Mouse (Mus musculus): ENCODE measurements at regions not wholly inside any gene's neighbourhood (a gene's known extent, or its start where the extent isn't known, plus 50 kb on each side); places are given as distances from the start of the nearest gene placed in this dataset.

DNA sequence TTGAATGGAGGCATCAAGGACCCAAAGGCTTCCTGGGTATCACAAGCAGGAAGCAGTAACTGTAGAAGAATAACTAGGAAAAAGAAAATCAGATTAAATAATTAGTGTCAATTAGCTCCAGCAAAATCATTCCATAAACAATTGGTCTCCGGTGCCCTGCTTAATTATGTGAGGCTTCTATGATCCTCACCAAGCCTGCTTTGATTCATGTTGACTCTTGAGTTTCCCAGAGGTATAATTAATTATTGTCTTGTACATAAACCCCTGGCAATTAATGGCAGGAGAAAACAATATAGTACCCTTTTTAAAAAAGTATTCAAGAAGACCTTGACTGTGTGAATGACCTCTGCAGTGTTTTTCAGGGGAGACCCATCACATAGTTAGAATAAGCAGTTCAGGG, 61.5 kb upstream of the Sp8 start:
- no peak for DNase-seq (ENCODE audit: low read depth)

DNA sequence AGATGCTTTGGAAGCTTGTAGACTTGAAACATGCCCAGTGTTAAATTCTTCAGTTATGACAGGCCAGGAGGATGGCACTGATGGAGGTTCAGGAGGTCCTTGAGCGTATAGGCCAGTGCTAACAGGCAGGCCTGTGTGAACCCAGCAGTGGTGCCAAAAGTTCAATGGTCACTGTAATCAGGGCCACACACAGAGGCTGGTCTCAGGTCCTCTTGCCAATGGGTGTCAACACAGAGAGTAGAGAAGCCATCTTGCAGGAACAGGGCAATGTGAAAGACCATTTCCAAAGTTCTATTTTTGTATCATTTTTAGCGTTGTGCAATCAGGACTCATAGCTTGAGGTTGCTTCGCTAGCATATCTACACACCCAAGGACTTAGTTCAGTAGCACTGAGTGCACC, 64.2 kb upstream of the Sp8 start:
- DNase-seq (ENCODE audit: low read depth), result no peak

DNA sequence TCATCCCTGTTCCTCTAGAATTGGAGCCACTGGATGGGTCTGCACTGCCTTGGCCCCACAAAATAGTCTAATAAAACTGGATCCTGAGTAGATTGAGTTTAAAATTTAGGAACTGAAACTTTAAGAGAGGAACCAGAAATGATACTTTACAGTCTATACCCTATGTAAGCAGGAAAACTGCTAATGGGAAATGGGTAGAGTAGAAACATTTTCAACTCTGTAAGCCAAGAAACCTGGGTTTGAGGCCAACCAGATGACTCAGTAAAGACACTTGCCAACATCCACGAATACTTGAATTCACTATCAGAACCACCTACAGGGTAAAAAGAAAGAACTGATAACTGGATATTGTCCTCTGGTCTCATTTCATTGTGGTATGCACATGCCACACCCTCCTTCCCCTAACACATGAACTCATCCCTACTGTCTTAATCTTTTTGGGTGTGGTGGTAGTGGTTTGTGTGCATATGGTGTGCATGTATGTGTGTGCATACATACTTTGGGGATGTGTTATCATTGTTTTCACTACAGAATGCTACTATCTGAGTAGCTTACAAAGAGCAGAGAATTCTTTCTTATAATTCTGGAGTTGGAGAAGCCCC, 70.6 kb upstream of the Sp8 start:
- no peak for DNase-seq (ENCODE audit: low read depth)

- DNase-seq (ENCODE audit: low read depth), result no peak
Measured at GRCm38 (mm10) chr12:118772790-118773189, 73.3 kb upstream of the Sp8 start.

DNA sequence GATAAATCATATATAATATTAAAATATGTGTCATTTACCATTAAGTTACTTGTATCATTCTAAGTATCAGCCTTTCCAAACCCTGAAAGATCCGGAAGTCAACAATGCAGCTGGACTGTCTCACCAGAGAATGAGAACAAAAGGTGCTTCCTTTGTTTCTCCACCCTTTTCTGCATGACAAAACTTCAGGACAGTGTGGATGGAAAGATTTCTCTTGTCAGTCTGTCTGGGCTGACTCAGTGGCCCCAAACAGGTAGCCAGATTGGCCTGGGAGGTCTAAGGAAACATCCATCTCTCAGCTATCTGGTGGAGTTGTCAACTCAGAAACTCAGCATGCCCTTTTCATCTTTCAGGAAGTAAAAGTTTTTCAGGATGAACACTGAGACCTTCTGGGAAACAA, 79.7 kb upstream of the Sp8 start:
- DNase-seq (ENCODE audit: low read depth), result no peak

- no peak for DNase-seq (ENCODE audit: low read depth)
Measured at GRCm38 (mm10) chr12:118754076-118754475, 92.1 kb upstream of the Sp8 start.

- no peak for DNase-seq (ENCODE audit: low read depth)
Measured at GRCm38 (mm10) chr12:118739103-118739502, 107.0 kb upstream of the Sp8 start.

DNA sequence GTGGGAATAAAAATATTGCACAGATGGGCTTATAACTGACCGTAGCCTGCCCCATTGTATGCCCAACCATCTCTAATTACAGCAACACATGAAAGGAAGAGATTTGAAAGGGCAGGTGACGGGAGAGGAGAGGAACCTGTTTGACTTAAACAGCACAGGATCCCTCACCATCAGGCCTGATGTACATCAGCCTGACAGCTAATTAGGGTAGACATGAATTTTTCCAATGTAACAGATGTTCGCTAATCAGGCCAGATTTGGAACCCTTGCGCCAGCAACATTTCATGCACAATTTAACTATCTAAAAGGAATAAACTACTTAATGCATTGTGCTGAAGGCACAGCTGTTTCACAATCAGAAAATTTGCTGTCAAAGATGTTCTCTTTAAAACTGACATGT, 120.2 kb upstream of the Sp8 start:
- DNase-seq (ENCODE audit: low read depth), result no peak

DNA sequence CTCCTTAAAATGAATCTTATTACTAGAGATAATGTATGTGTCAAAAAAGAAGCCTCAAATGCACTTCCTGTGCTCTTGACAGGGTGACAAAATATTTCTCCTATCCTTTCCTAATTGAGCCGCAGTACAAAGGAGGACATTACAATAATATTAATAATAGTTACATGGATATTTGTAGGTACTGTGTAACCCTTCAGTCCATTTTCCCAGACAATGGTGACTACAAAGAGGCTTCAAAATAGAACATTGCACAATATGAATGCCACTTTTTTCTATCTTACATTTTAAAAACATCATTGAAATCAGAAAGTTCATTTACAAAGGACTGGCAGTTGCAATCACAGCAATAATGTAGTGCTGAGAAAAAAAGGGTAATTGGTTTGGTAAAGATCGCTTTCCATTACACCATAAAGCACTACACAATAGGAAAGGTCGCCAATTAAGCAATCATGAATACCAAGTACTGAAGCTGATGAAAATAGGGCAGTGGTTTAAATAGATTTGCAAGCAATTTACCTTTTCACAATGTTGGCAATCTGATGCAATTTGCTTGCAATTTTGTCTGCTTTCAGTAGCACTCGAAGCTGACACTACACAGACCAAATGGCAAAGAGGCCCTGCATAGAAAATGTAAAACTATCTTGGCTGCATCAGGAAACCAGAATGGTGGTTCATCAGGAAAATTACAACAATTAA, 126.1 kb upstream of the Sp8 start:
- no peak for DNase-seq (ENCODE audit: low read depth)

DNA sequence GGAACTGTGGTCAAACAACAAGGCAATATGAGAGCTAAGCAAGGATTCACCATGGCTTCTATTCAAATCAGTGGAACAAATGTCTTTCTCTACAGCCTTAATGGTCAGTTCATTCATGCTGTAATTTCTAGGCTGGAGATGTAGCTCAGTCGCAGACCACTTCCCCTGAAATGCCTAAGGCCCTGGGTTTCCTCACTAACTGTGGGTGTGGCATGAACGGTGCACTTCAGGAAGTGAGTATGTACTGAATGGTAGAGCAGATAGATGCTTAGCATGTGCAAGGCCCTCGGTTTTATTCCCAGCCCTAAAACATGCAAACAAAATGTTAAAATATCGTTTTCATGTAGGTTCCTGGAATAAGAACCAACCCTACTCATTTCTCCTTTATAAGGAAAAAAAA, 129.3 kb upstream of the Sp8 start:
- DNase-seq (ENCODE audit: low read depth), result no peak

- no peak for DNase-seq (ENCODE audit: low read depth)
Measured at GRCm38 (mm10) chr12:118706626-118707025, 139.5 kb upstream of the Sp8 start.

- DNase-seq (ENCODE audit: low read depth), result no peak
Measured at GRCm38 (mm10) chr12:118704826-118705225, 141.3 kb upstream of the Sp8 start.

- DNase-seq (ENCODE audit: low read depth), result no peak
Measured at GRCm38 (mm10) chr12:118703730-118704129, 142.4 kb upstream of the Sp8 start.

- no peak for DNase-seq (ENCODE audit: low read depth)
Measured at GRCm38 (mm10) chr12:118703068-118703662, 143.0 kb upstream of the Sp8 start.

DNA sequence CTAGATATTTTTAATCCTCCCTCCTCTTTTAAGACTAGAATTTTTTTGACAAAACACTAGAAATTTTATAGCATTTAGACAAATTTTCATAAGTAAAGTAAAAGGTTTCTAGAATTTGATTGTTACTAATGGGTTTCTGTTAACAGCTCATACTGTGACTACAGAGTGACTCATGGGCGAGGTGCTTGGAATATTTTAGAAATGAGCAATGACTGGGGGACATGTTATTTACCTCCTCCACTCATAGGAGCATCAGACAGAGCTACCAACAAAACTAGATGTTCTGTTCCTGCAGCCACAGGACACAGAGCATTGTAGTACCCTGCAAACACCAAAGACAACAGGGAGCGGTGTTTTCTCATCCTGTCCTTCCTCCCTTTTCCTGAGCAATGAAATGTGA, 144.3 kb upstream of the Sp8 start:
- no peak for DNase-seq (ENCODE audit: low read depth)

DNA sequence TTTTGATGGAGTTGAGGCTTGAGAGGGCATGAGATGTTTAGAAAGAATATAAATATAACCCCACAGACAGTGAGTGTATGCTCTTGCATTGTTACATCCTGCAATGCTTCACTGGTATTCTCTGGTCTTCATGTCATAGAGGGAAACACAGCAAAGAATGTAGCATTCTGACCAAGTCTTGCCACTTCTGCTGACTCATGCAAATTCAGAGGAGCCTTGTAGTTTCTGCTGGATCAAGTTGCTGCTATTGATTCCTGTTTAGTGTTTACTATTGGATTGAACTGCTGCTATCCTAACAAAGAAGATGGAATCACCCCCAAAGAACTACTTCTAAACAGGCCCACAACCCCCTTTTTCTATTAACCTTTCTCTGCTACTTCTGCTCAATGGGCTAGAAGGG, 148.0 kb upstream of the Sp8 start:
- DNase-seq (ENCODE audit: low read depth), result no peak

DNA sequence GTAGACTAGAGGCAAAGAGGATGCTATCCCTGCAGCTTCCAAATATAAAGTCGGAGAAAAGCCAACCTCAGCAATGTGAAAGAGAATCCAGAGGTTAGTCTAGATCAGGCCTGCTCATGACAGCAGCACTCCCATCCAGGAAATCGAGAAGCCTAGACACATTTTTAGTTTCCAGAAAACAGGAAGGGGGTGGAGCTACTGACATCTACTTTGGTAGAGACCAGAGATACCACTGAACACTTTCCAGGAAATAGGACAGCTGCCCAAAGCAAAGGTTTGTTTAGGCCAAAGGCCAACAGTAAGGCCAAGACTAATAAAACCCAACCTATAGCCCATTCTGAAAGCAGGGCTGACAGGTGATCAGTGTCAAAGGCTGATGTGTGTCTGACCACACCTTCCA, 151.4 kb upstream of the Sp8 start:
- DNase-seq (ENCODE audit: low read depth), result no peak

GRCm38 (mm10) chr12:118682902-118683301, 163.2 kb upstream of the Sp8 start:
- no peak for DNase-seq (ENCODE audit: low read depth)

- DNase-seq (ENCODE audit: low read depth), result no peak
Measured at GRCm38 (mm10) chr12:118677989-118678388, 168.1 kb upstream of the Sp8 start.

- no peak for DNase-seq (ENCODE audit: low read depth)
Measured at GRCm38 (mm10) chr12:118661575-118661974, 184.6 kb upstream of the Sp8 start.

GRCm38 (mm10) chr12:118661214-118661486, 185.0 kb upstream of the Sp8 start:
- no peak for DNase-seq (ENCODE audit: low read depth)

DNA sequence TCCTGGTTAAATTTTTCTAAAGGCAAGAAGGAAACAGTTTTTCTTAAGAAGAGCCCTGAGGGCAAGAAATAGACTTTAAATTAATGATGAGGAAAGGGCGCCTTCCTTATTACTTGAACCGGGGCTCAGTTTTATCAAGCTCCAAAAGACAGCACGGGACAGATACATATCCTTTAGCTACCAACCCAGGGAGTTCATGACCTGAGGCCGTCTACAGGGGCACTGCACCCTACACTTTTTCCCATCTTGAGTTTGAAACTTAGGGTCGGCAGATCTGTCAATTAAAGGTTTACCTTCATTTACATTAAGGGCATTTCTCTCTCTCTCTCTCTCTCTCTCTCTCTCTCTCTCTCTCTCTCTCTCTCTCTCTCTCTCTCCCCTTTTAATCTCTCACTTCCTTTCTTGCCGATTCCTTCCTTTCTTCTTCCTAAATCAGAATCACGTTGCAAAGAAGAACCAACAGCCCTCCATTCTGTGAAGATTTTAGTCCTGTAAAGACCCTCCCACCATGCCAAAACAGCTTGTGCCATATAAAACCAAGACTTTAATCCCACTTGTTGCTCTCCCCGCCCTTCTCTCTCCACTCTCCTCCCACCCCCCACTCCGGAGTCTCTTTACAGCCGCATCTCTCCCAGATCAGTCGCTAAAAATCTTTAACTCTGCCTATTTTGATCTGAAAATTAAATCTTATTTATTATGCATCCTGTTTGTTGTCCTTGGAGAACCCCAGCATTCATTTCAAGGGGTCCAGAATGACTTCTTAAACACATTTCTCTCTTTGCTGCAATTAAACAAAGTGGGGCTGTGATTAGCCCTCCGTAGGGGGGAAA, 185.5 kb upstream of the Sp8 start:
- no peak for DNase-seq (ENCODE audit: low read depth)
